Mouse (Mus musculus) small intestine, adult 2 months (tissue): ENCODE measurements at regions not wholly inside any gene's neighbourhood (a gene's known extent, or its start where the extent isn't known, plus 50 kb on each side); places are given as distances from the start of the nearest gene placed in this dataset.

ENCODE experiments used
- H3K27ac ChIP-seq: fragments of 200-500 bp; 2 replicates; pipeline ENCODE4 v1.5.1; 2012; ENCODE audit warnings: low read depth, low read length, control low read depth, inconsistent platforms; ENCODE audit not compliant: insufficient read depth
- H3K27me3 ChIP-seq: fragments of 200-500 bp; 2 replicates; pipeline ENCODE4 v1.6.1; 2012; ENCODE audit warnings: mild to moderate bottlenecking, moderate library complexity, low read length, inconsistent platforms; ENCODE audit not compliant: control insufficient read depth, insufficient read depth
- H3K36me3 ChIP-seq: fragments of 200-500 bp; 2 replicates; pipeline ENCODE4 v1.6.1; 2012; ENCODE audit warnings: mild to moderate bottlenecking, low read length, control low read depth, inconsistent platforms; ENCODE audit not compliant: control insufficient read depth, insufficient read depth
- H3K4me1 ChIP-seq: fragments of 200-500 bp; 2 replicates; pipeline ENCODE4 v1.6.1; 2012; ENCODE audit warnings: low read length, inconsistent platforms, mixed read lengths; ENCODE audit not compliant: control insufficient read depth, insufficient read depth, insufficient read length
- H3K4me3 ChIP-seq: fragments of 200-500 bp; 2 replicates; pipeline ENCODE4 v1.5.1; 2012; ENCODE audit warnings: low read depth, mild to moderate bottlenecking, control low read depth, inconsistent platforms, low read length, moderate library complexity
- CTCF ChIP-seq: fragments of 200-500 bp; IDR thresholded peaks from 2 replicates; pipeline ENCODE4 v1.5.1; 2012; ENCODE audit warnings: low read depth, mild to moderate bottlenecking, control low read depth, inconsistent platforms, low read length, moderate library complexity, mixed read lengths; ENCODE audit not compliant: insufficient replicate concordance, insufficient read length; ENCODE audit errors: extremely low read depth
- POLR2A ChIP-seq: fragments of 200-500 bp; IDR thresholded peaks from 2 replicates; pipeline ENCODE4 v1.6.1; 2012; ENCODE audit warnings: low read depth, mild to moderate bottlenecking, control low read depth, inconsistent platforms, low read length, moderate library complexity
- WGBS: fragments of 180-500 bp; shearing (Covaris S2); methylation state at CpG from one replicate; pipeline ENCODE4 v1.1.7; 2018; 5-methylcytosine and 5-hydroxymethylcytosine counted together

DNA sequence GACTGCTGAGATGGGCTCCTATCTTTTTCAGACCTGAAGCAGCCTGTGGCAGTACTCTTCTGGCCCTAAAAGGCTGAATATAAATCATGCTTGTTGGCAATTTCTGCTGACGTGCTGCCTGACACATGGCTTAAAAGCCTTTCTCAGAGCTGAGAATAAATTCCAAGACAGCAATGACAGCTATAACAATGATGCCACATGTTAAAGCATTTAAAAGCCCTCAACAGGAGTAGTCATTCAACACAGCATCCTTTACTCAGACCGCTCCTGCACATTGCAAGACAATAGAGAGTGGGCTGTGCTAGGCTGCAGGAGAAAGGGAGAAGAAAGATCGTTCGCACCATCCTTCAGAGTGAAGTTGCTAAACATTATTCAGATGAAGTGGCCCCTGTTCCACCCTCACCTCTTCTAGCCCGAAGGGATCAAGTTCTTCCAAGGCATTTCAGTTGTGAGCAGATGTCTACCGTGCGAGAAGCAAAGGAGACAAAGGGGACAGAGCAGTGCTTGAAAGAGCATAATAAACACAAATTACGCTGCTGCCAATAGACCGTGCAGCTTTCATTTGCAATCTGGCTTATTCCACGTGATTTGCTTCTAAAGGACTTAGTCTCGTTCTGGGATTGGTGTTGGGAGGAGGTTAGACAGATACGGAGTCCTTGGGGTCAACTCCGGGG lies 275.1 kb upstream of the Acvr2a start:
- no peaks in the 10 kb centered on the region for H3K36me3 ChIP-seq
- no peak for TF ChIP-seq CTCF
- no peak for TF ChIP-seq POLR2A
- no peaks in the 10 kb centered on the region for H3K27me3 ChIP-seq
- peaks cover 1% of the 10 kb centered on the region; the same call in 1 of the 2 replicates for H3K4me1 ChIP-seq
- no peak overlapping the region for H3K4me3 ChIP-seq
- WGBS: 87% methylated on average over 13 of the region's 13 CpGs
- no peak overlapping the region for H3K27ac ChIP-seq

GRCm38 (mm10) chr2:48539465-48540055 lies 274.3 kb upstream of the Acvr2a start:
- WGBS: 82% methylated on average over 4 of the region's 4 CpGs
- peaks cover 1% of the 10 kb centered on the region; the same call in 1 of the 2 replicates for H3K4me1 ChIP-seq
- TF ChIP-seq POLR2A (no peak), CTCF (no peak)
- no peak overlapping the region for H3K4me3 ChIP-seq
- no peaks in the 10 kb centered on the region for H3K27me3 ChIP-seq
- H3K36me3 ChIP-seq: no peaks in the 10 kb centered on the region
- H3K27ac ChIP-seq: no peak overlapping the region

GRCm38 (mm10) chr2:48544377-48544776 lies 269.5 kb upstream of the Acvr2a start:
- Histone ChIP-seq H3K4me3 (no peak overlapping the region), H3K4me1 (peaks cover 2% of the 10 kb centered on the region; the same call in 1 of the 2 replicates), H3K27ac (no peak overlapping the region), H3K27me3 (no peaks in the 10 kb centered on the region), H3K36me3 (no peaks in the 10 kb centered on the region)
- 32% methylated on average over 4 of the region's 4 CpGs for WGBS
- no peak for TF ChIP-seq CTCF
- no peak for TF ChIP-seq POLR2A

GRCm38 (mm10) chr2:48545072-48545471 lies 268.8 kb upstream of the Acvr2a start:
- Histone ChIP-seq H3K4me3 (no peak overlapping the region), H3K27ac (no peak overlapping the region), H3K36me3 (no peaks in the 10 kb centered on the region), H3K27me3 (no peaks in the 10 kb centered on the region), H3K4me1 (peaks cover 2% of the 10 kb centered on the region; the same call in 1 of the 2 replicates)
- WGBS: 61% methylated on average over 4 of the region's 4 CpGs
- no peak for TF ChIP-seq CTCF
- no peak for TF ChIP-seq POLR2A

DNA sequence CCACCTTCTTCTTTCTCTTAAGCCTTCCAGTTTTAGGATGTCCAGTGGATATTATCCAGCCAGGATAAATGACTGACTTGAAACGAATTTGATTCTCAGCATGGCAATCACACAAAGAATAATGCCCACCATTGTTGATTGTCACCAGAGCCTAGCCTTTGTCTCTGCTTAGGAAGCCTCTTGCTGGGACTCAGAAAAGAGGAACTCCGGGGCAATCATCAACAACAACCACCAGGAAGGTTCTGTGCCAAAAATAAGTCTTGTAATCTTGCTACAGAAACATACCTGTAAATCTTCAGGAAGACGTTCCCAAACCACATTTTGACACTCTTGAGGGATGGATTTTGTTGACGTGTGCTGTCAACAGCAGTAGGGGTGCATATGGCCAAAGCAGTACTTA lies 268.2 kb upstream of the Acvr2a start:
- 71% methylated on average over 4 of the region's 4 CpGs for WGBS
- TF ChIP-seq CTCF: no peak
- no peak for TF ChIP-seq POLR2A
- Histone ChIP-seq H3K4me1 (peaks cover 2% of the 10 kb centered on the region; the same call in 1 of the 2 replicates), H3K27ac (no peak overlapping the region), H3K4me3 (no peak overlapping the region), H3K36me3 (no peaks in the 10 kb centered on the region), H3K27me3 (no peaks in the 10 kb centered on the region)

GRCm38 (mm10) chr2:48546194-48546593 lies 267.7 kb upstream of the Acvr2a start:
- Histone ChIP-seq H3K4me1 (peaks cover 2% of the 10 kb centered on the region; the same call in 1 of the 2 replicates), H3K36me3 (no peaks in the 10 kb centered on the region), H3K4me3 (no peak overlapping the region), H3K27me3 (no peaks in the 10 kb centered on the region), H3K27ac (no peak overlapping the region)
- WGBS: 84% methylated on average over 4 of the region's 4 CpGs
- TF ChIP-seq CTCF (no peak), POLR2A (no peak)

- 24% methylated on average over 3 of the region's 3 CpGs for WGBS
- no peaks in the 10 kb centered on the region; the same call in 1 of the 2 replicates for H3K4me1 ChIP-seq
- no peak for TF ChIP-seq CTCF
- no peak for TF ChIP-seq POLR2A
- no peak overlapping the region for H3K4me3 ChIP-seq
- no peak overlapping the region for H3K27ac ChIP-seq
- H3K27me3 ChIP-seq: no peaks in the 10 kb centered on the region
- H3K36me3 ChIP-seq: no peaks in the 10 kb centered on the region
Observed at GRCm38 (mm10) chr2:48556600-48556999, 257.3 kb upstream of the Acvr2a start.

DNA sequence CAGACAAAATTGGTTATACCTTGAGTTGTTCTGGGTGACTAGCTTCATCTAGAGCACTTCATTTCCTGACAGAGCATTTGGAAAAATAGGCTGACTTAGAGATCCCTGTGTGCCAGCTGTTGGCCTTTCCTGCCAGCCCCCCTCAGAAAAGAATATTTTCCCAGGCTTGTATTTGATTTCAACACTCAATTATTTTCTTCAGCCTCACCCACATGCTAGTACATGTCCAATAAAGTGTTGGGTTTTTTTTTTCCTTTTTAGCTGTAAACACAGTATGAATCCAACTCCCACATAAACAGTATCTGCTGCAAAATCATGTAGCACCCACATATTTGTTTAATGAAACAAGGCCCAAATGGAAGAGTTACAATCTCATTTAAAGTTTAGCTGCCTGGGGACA lies 256.8 kb upstream of the Acvr2a start:
- TF ChIP-seq CTCF (no peak), POLR2A (no peak)

More for the DNA sequence above, 256.8 kb upstream of the Acvr2a start:
- no peaks in the 10 kb centered on the region for H3K36me3 ChIP-seq
- no peaks in the 10 kb centered on the region for H3K27me3 ChIP-seq
- no peak overlapping the region for H3K27ac ChIP-seq
- no peak overlapping the region for H3K4me3 ChIP-seq
- H3K4me1 ChIP-seq: no peaks in the 10 kb centered on the region; the same call in 1 of the 2 replicates
